Mouse (Mus musculus) c-Kit-negative CD71-positive TER-119-positive erythroid progenitor cells, embryonic 14.5 days (primary cell): Measurements from ENCODE around the gene Slc22a17.

Experiments
- DNase-seq: peaks from one replicate; pipeline ENCODE4 v3.0.0-alpha.2; 2013; ENCODE audit warnings: low read depth, low spot score

The Slc22a17 gene

GRCm38 (mm10) chr14:54900383-54900782 is 12.5 kb downstream of the Slc22a17 start:
- no peak for DNase-seq

- DNase-seq = no peak
Measured at GRCm38 (mm10) chr14:54897445-54897844, 15.5 kb downstream of the Slc22a17 start.

- no peak for DNase-seq
Measured at GRCm38 (mm10) chr14:54894296-54895151, 18.4 kb downstream of the Slc22a17 start.

GRCm38 (mm10) chr14:54893651-54894181 is 19.2 kb downstream of the Slc22a17 start:
- DNase-seq = peak; percentile 100

- no peak for DNase-seq
Measured at GRCm38 (mm10) chr14:54892200-54892599, 20.7 kb downstream of the Slc22a17 start, which contains the start of gene Pabpn1. Pabpn1 (plus strand) TSS chr14:54892500.

GRCm38 (mm10) chr14:54885309-54885708 is 27.6 kb downstream of the Slc22a17 start:
- DNase-seq = no peak

GRCm38 (mm10) chr14:54884022-54884712 is 28.8 kb downstream of the Slc22a17 start:
- DNase-seq = no peak

- DNase-seq = no peak
Measured at GRCm38 (mm10) chr14:54883154-54884021, 29.5 kb downstream of the Slc22a17 start, which contains the start of the genes Bcl2l2 and Gm20521. Bcl2l2 (plus strand) TSS chr14:54883377. Gm20521 (plus strand) TSS chr14:54883441.

- no peak for DNase-seq
Measured at GRCm38 (mm10) chr14:54877048-54877715, 35.8 kb downstream of the Slc22a17 start, which contains the start of gene Ppp1r3e. Ppp1r3e (minus strand) TSS chr14:54877550.

- DNase-seq = peak; percentile 68
Measured at GRCm38 (mm10) chr14:54876539-54877047, 36.3 kb downstream of the Slc22a17 start.

GRCm38 (mm10) chr14:54875844-54876538 is 36.9 kb downstream of the Slc22a17 start:
- DNase-seq = no peak

GRCm38 (mm10) chr14:54874165-54874564 is 38.8 kb downstream of the Slc22a17 start:
- no peak for DNase-seq

- no peak for DNase-seq
Measured at GRCm38 (mm10) chr14:54870861-54871260, 42.1 kb downstream of the Slc22a17 start, which contains the start of gene Homez. Homez (minus strand) TSS chr14:54870961.

GRCm38 (mm10) chr14:54868026-54868425 is 44.9 kb downstream of the Slc22a17 start:
- DNase-seq = no peak

GRCm38 (mm10) chr14:54866936-54867335 is 46.0 kb downstream of the Slc22a17 start:
- no peak for DNase-seq

GRCm38 (mm10) chr14:54866268-54866667 is 46.7 kb downstream of the Slc22a17 start:
- DNase-seq = no peak

GRCm38 (mm10) chr14:54865626-54866025 is 47.3 kb downstream of the Slc22a17 start:
- DNase-seq = no peak

GRCm38 (mm10) chr14:54864313-54865036 is 48.5 kb downstream of the Slc22a17 start:
- peak; percentile 20 for DNase-seq
